Mouse (Mus musculus) embryonic facial prominence, embryonic 15.5 days (tissue): ENCODE data around the gene Myh10. TPM values are rescaled to one million over a fixed set of nuclear protein-coding genes. Genes with fewer than 3 reads are reported as not detected.
A peak's percentile ranks its signal among the peaks of the same experiment; 100 is the strongest.

Experiments used
- ATAC-seq: fragments of 200-750 bp; cut with Nextera tagmentation; 2 replicates; pipeline ENCODE4 v1.8.0; 2017; ENCODE audit warnings: low read depth, moderate TSS enrichment; ENCODE audit not compliant: insufficient number of reproducible peaks, low FRiP score, low TSS enrichment
- H3K27ac ChIP-seq: fragments of 300-500 bp; sonication (generic); replicated peaks from 2 replicates; pipeline ENCODE4 v1.5.1; 2015; ENCODE audit warnings: mild to moderate bottlenecking, inconsistent platforms
- H3K27me3 ChIP-seq: fragments of 300-500 bp; sonication (generic); 2 replicates; pipeline ENCODE4 v1.6.1; 2015; ENCODE audit warnings: inconsistent platforms
- H3K36me3 ChIP-seq: fragments of 300-500 bp; sonication (generic); 2 replicates; pipeline ENCODE4 v1.6.1; 2015; ENCODE audit warnings: mild to moderate bottlenecking, inconsistent platforms
- H3K4me1 ChIP-seq: fragments of 300-500 bp; sonication (generic); 2 replicates; pipeline ENCODE4 v1.6.1; 2015; ENCODE audit warnings: inconsistent platforms
- H3K4me2 ChIP-seq: fragments of 300-500 bp; sonication (generic); replicated peaks from 2 replicates; pipeline ENCODE4 v1.6.1; 2015; ENCODE audit warnings: mild to moderate bottlenecking, inconsistent platforms
- H3K4me3 ChIP-seq: fragments of 300-500 bp; sonication (generic); replicated peaks from 2 replicates; pipeline ENCODE4 v1.5.1; 2015; ENCODE audit warnings: mild to moderate bottlenecking, inconsistent platforms
- H3K9ac ChIP-seq: fragments of 300-500 bp; sonication (generic); 2 replicates; pipeline ENCODE4 v1.6.1; 2015; ENCODE audit warnings: inconsistent platforms
- H3K9me3 ChIP-seq: fragments of 300-500 bp; sonication (generic); replicated peaks from 2 replicates; pipeline ENCODE4 v1.6.1; 2016; ENCODE audit warnings: inconsistent platforms
- WGBS: fragments of 180-500 bp; shearing (Covaris S2); methylation state at CpG from one replicate; pipeline ENCODE4 v1.1.7; 2015; 5-methylcytosine and 5-hydroxymethylcytosine counted together
- polyA plus RNA-seq: library from polyadenylated mRNA; unstranded; fragments of >200 nt; fragmentation: Nextera tagmentation; extraction: Ambion mirVana; gene quantifications from 2 replicates; pipeline ENCODE4 v1.2.1, GENCODE M21; 2015

Gene Myh10
- polyA plus RNA-seq, 1 experiment from 2014 or later = 87.8 TPM

- Histone ChIP-seq H3K9me3 (no peaks in the 10 kb centered on the region), H3K4me3 (no peak overlapping the region), H3K4me1 (peaks cover 13% of the 10 kb centered on the region), H3K27ac (no peak overlapping the region), H3K4me2 (no peak overlapping the region), H3K27me3 (no peaks in the 10 kb centered on the region), H3K36me3 (peaks cover 24% of the 10 kb centered on the region), H3K9ac (no peak overlapping the region)
- ATAC-seq = no peak
- WGBS = 88% methylated on average over 5 of the region's 5 CpGs
These were observed 56.8 kb downstream of the Myh10 start for GRCm38 (mm10) chr11:68748121-68748520.

GRCm38 (mm10) chr11:68750206-68750605 lies 58.8 kb downstream of the Myh10 start:
- Histone ChIP-seq H3K27ac (no peak overlapping the region), H3K36me3 (peaks cover 22% of the 10 kb centered on the region), H3K27me3 (no peaks in the 10 kb centered on the region), H3K9ac (no peak overlapping the region), H3K9me3 (no peaks in the 10 kb centered on the region), H3K4me2 (no peak overlapping the region), H3K4me1 (peaks cover 34% of the 10 kb centered on the region), H3K4me3 (no peak overlapping the region)
- WGBS = 86% methylated on average over 2 of the region's 2 CpGs
- no peak for ATAC-seq

GRCm38 (mm10) chr11:68750938-68751337 lies 59.6 kb downstream of the Myh10 start:
- Histone ChIP-seq H3K4me3 (no peak overlapping the region), H3K9me3 (no peaks in the 10 kb centered on the region), H3K27me3 (no peaks in the 10 kb centered on the region), H3K4me1 (peaks cover 34% of the 10 kb centered on the region), H3K4me2 (no peak overlapping the region), H3K9ac (no peak overlapping the region), H3K36me3 (peaks cover 16% of the 10 kb centered on the region), H3K27ac (no peak overlapping the region)
- 70% methylated on average over 8 of the region's 8 CpGs for WGBS
- no peak for ATAC-seq

- no peak overlapping the region for H3K4me2 ChIP-seq
- H3K4me3 ChIP-seq = no peak overlapping the region
- H3K4me1 ChIP-seq = peaks cover 53% of the 10 kb centered on the region
- no peaks in the 10 kb centered on the region for H3K36me3 ChIP-seq
- 37% methylated on average over 7 of the region's 7 CpGs for WGBS
- peak; percentile 47; the same call in 1 of the 2 replicates for ATAC-seq
- no peaks in the 10 kb centered on the region for H3K9me3 ChIP-seq
- H3K27ac ChIP-seq = peak overlapping the region; percentile 36; the same call in 1 of the 2 replicates
- H3K27me3 ChIP-seq = no peaks in the 10 kb centered on the region
- H3K9ac ChIP-seq = no peak overlapping the region
These were observed 62.9 kb downstream of the Myh10 start for GRCm38 (mm10) chr11:68754283-68754682.

GRCm38 (mm10) chr11:68756456-68757348 lies 65.3 kb downstream of the Myh10 start:
- peaks cover 19% of the 10 kb centered on the region for H3K36me3 ChIP-seq
- no peak overlapping the region for H3K9ac ChIP-seq
- H3K27ac ChIP-seq = peak overlapping the region; percentile 67
- H3K27me3 ChIP-seq = no peaks in the 10 kb centered on the region
- peak; percentile 61; the same call in 1 of the 2 replicates for ATAC-seq
- 46% methylated on average over 11 of the region's 11 CpGs for WGBS
- H3K4me1 ChIP-seq = peaks cover 50% of the 10 kb centered on the region
- no peak overlapping the region for H3K4me3 ChIP-seq
- no peaks in the 10 kb centered on the region for H3K9me3 ChIP-seq
- H3K4me2 ChIP-seq = no peak overlapping the region

GRCm38 (mm10) chr11:68759691-68760090 lies 68.3 kb downstream of the Myh10 start:
- Histone ChIP-seq H3K4me1 (peaks cover 24% of the 10 kb centered on the region), H3K9me3 (no peaks in the 10 kb centered on the region), H3K9ac (no peak overlapping the region), H3K27me3 (no peaks in the 10 kb centered on the region), H3K4me2 (no peak overlapping the region), H3K36me3 (peaks cover 42% of the 10 kb centered on the region), H3K27ac (no peak overlapping the region), H3K4me3 (no peak overlapping the region)
- no peak for ATAC-seq
- WGBS = 77% methylated on average over 3 of the region's 3 CpGs

GRCm38 (mm10) chr11:68761155-68761554 lies 69.8 kb downstream of the Myh10 start:
- peaks cover 18% of the 10 kb centered on the region for H3K4me1 ChIP-seq
- no peak overlapping the region for H3K4me2 ChIP-seq
- no peak overlapping the region for H3K27ac ChIP-seq
- H3K36me3 ChIP-seq = peaks cover 57% of the 10 kb centered on the region
- H3K27me3 ChIP-seq = no peaks in the 10 kb centered on the region
- ATAC-seq = no peak
- no peaks in the 10 kb centered on the region for H3K9me3 ChIP-seq
- WGBS = 87% methylated on average over 4 of the region's 4 CpGs
- H3K9ac ChIP-seq = no peak overlapping the region
- no peak overlapping the region for H3K4me3 ChIP-seq

- ATAC-seq = no peak
- no peak overlapping the region for H3K4me3 ChIP-seq
- WGBS = 68% methylated on average over 6 of the region's 6 CpGs
- no peak overlapping the region for H3K9ac ChIP-seq
- no peak overlapping the region for H3K4me2 ChIP-seq
- H3K4me1 ChIP-seq = peaks cover 13% of the 10 kb centered on the region
- no peaks in the 10 kb centered on the region for H3K27me3 ChIP-seq
- H3K36me3 ChIP-seq = peaks cover 62% of the 10 kb centered on the region
- H3K9me3 ChIP-seq = no peaks in the 10 kb centered on the region
- H3K27ac ChIP-seq = no peak overlapping the region
These were observed 70.3 kb downstream of the Myh10 start for GRCm38 (mm10) chr11:68761664-68762063.

- Histone ChIP-seq H3K27me3 (no peaks in the 10 kb centered on the region), H3K4me1 (no peaks in the 10 kb centered on the region), H3K9ac (no peak overlapping the region), H3K27ac (no peak overlapping the region), H3K36me3 (peaks cover 91% of the 10 kb centered on the region), H3K9me3 (no peaks in the 10 kb centered on the region), H3K4me2 (no peak overlapping the region), H3K4me3 (no peak overlapping the region)
- no peak for ATAC-seq
- WGBS = 76% methylated on average over 3 of the region's 3 CpGs
These were observed 73.3 kb downstream of the Myh10 start for GRCm38 (mm10) chr11:68764622-68765021.

GRCm38 (mm10) chr11:68767762-68768542 lies 76.6 kb downstream of the Myh10 start:
- Histone ChIP-seq H3K4me2 (no peak overlapping the region), H3K27ac (no peak overlapping the region), H3K36me3 (peaks cover 94% of the 10 kb centered on the region), H3K4me1 (no peaks in the 10 kb centered on the region), H3K9ac (no peak overlapping the region), H3K27me3 (no peaks in the 10 kb centered on the region), H3K4me3 (no peak overlapping the region), H3K9me3 (no peaks in the 10 kb centered on the region)
- no peak for ATAC-seq
- 85% methylated on average over 10 of the region's 10 CpGs for WGBS

GRCm38 (mm10) chr11:68769770-68770510 lies 78.6 kb downstream of the Myh10 start:
- Histone ChIP-seq H3K9me3 (no peaks in the 10 kb centered on the region), H3K27ac (no peak overlapping the region), H3K9ac (no peak overlapping the region), H3K27me3 (no peaks in the 10 kb centered on the region), H3K36me3 (peaks cover 92% of the 10 kb centered on the region), H3K4me1 (no peaks in the 10 kb centered on the region), H3K4me3 (no peak overlapping the region), H3K4me2 (no peak overlapping the region)
- WGBS = 90% methylated on average over 9 of the region's 9 CpGs
- no peak for ATAC-seq
